Mouse (Mus musculus) megakaryocyte-erythroid progenitor cell, adult 5-6 weeks (primary cell): ENCODE data around the gene Psmc5. TPM values are rescaled to one million over a fixed set of nuclear protein-coding genes. Genes with fewer than 3 reads are reported as not detected.
"Not testable (repeated sequence)": the region's sequence is repeated elsewhere in the genome, so short reads cannot be mapped to it uniquely, and the experiment has no call there.

ENCODE experiments used
- ATAC-seq: replicated peaks from 2 replicates; pipeline ENCODE4 v1.8.0; 2016; ENCODE audit warnings: mild to moderate bottlenecking, inconsistent platforms; ENCODE audit not compliant: severe bottlenecking, poor library complexity, low FRiP score, low TSS enrichment
- total RNA-seq, 2 experiments: library from RNA; stranded (forward) in 1 of 2; stranded (reverse) in 1 of 2; fragments of 200-1000, 215-1000 nt in 1 of 2; fragments of >200 nt in 1 of 2; fragmentation: Nextera tagmentation in 1 of 2; gene quantifications; 2 replicates each; pipeline ENCODE4 v1.2.3; 2014 to 2017

Gene Psmc5
- total RNA-seq (2014; fragmentation: Nextera tagmentation) (126 and 145 TPM in 2 replicates), total RNA-seq (2017) (111 and 128 TPM in 2 replicates)

GRCm38 (mm10) chr11:106255685-106256451, at the start of gene Psmc5, which contains the start of gene Ftsj3:
Gene Psmc5, plus strand, starts transcription at chr11:106256154.
Gene Ftsj3, minus strand, starts transcription at chr11:106256079.
- peak; percentile 92 for ATAC-seq

GRCm38 (mm10) chr11:106212771-106213170, 43.2 kb upstream of the Psmc5 start:
- ATAC-seq = no peak

DNA sequence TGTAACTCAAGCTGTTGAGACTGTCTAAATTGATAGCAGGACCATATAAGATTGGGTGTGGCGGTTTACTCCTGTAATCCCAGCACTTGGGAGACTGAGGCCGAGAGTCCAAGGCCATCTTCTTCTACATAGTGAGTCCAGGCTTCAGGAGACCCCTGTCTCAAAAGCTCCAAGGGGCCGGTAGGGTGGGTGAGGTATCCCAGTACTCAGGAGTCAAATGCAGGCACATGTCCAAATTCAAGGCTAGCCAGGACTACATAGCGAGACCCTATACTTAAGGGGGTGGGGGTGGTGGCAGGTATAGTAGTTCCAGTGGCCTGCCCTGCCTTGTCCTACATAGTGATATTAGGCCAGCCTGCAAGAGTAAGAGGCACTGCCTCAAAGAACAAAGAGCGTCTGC, 41.1 kb upstream of the Psmc5 start:
- no peak for ATAC-seq

DNA sequence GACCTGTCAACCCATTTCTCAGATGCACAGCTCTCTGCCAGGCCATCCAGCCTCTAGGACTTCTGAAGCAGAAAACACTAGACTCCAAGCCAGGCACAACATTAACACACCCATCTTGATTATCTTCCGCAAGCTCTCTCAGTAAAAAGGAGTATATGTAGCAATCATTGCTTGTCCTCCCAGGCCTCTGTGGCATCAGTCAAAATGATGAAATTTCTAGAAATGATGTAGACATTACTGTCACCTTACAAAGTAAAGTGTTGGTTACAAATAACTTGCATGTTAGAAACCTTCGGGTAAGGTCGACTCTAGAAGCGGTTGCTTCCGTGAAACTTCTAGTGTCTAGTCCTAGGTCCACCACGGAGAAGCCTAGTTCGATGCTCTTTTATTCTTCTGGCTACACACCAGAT, 40.5 kb upstream of the Psmc5 start:
- ATAC-seq = no peak

DNA sequence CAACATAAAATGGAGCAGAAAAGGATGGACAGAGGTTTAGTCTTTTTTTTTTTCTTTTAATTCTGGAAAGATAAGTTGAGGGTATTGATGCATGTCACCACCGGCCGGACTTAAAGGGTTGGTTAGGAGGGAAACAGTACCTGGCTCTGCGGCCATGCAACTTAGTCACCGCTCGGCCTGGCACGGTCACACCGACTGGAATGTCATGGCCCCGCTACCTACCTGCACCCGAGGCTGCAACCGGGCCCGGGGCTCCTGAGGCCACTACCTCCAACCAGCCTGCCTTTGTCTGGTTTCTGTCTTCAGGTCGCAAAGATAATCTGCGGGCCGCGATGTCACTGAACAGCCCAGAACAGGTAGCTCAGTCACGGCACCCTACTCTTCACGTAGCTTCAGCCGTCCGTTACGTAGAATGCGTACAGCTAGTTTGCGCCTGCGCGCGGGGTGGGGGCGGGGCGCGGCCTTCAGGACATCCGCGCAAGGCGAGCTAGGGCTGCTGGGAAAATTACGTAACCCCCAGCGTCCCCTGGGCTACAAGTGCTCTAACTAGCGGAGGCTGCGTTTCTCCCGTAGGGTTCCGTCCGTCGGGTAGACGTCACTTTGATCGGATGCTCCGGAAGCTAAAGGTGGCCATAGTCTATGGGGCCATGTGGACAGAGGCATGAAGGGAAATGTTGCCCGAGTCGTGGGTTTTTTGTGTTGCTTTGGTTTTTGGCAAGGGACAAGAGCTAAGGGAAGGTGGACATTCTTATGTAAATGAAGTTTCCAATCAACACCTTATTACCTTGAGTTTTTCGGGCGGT, 39.8 kb upstream of the Psmc5 start, which contains the start of gene Ccdc47:
TSS of gene Ccdc47 (minus strand) at position 418 of the 803 bp plus-strand sequence.
- peak; percentile 90 for ATAC-seq

DNA sequence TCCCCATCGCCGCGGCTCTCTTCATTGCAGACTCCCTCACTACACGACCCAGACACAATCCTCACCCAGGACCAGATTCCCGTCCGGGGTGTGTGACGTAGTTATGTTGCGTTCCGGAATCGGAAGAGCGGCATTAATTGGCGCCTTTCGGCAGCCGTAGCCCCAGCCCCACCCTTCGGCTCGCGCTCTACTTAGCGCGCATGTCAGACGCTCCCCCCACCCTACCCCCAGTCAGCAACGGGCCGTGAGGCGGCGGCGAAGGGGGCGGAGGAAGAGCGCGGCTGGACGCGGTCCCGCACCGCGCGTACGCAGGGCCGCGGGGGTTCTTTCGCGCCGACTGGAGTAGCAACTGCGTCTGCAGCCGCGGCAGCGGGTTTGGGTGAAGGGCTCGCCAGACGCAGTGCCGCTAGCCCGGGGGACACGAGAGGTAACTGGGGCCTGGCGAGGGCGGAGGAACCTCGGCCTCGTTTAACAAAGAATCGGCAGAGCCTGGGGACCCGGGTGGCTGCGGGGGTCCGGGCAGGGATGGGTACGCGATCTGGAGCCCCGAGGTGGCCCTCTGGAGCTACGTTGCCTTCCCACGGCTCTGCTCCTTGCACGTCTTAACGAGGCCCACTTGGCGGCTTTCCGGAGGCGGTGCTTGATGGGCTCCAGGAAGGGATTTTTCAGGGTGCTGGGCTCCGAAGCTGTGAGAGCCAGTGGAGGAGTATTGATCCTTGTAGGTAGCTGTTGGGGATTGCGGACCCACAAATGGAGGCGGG, 39.0 kb upstream of the Psmc5 start, which contains the start of gene Ddx42:
TSS of gene Ddx42 (plus strand) at position 197 of the 761 bp plus-strand sequence.
- ATAC-seq = peak; percentile 82

GRCm38 (mm10) chr11:106220603-106221002, 35.4 kb upstream of the Psmc5 start:
- no peak for ATAC-seq

- not testable (repeated sequence) for ATAC-seq
These were observed 22.0 kb upstream of the Psmc5 start for GRCm38 (mm10) chr11:106233978-106234377.

GRCm38 (mm10) chr11:106246834-106247233, 9.1 kb upstream of the Psmc5 start:
- ATAC-seq = 0 out of 2 replicates have a peak, but pooled peaks have one; percentile 45

- ATAC-seq = no peak
These were observed 6.6 kb upstream of the Psmc5 start for GRCm38 (mm10) chr11:106249326-106249725.

DNA sequence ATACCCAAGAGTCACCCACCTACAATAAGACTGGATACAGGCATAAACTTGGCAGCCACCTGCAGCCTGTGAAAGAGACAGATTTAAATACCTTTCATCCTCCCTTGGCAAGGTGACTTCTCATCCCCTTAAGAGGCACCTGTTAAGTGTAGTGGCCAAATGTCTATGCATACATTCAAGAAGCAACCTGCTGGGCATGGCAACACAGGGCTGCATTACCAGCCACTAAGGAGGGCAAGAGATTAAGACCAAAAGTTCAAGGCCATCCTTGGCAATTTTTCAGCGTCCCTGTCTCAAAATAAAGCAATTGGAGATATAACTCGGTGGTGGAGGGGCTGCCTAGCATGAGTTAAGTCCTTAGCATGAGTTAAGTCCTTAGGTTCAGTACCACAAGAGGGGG, 1.2 kb upstream of the Psmc5 start:
- ATAC-seq = no peak

DNA sequence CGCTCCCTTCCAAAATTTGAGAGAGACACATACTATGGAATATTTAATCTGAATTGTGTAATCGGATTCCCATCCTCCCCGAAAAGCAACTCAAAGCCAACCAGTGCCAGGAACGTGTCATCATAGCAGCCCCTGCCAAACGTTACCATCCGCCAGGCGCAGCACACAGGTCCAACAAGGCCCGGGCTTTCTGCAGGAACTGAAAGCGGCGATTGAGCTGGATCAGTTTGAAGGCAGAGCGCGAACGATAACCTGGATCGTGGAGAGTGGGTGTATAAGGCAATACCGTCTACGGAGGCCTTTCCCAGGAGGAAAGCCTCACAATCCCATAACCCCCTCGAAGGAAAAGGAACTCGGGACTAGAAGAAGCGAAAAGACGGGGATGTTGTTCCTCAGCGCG, 780 bp upstream of the Psmc5 start:
- peak; percentile 19 for ATAC-seq

DNA sequence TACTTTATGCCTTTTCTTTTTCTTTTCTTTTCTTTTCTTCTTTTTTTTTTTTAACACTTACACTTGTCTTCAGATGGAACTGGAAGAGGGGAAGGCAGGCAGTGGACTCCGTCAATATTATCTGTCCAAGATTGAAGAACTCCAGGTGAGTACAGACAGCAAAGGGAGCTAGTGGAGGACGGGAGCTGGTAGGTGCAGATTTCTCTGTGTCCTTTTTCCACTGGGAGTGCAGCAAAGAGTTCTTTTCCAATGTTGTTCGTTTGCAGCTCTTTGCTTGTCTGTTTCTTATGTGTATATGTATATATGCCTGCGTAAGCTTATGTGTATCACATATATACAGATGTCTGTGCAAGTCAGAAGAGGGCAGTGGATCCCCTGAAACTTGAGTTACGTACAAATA, 821 bp downstream of the Psmc5 start:
- ATAC-seq = no peak

DNA sequence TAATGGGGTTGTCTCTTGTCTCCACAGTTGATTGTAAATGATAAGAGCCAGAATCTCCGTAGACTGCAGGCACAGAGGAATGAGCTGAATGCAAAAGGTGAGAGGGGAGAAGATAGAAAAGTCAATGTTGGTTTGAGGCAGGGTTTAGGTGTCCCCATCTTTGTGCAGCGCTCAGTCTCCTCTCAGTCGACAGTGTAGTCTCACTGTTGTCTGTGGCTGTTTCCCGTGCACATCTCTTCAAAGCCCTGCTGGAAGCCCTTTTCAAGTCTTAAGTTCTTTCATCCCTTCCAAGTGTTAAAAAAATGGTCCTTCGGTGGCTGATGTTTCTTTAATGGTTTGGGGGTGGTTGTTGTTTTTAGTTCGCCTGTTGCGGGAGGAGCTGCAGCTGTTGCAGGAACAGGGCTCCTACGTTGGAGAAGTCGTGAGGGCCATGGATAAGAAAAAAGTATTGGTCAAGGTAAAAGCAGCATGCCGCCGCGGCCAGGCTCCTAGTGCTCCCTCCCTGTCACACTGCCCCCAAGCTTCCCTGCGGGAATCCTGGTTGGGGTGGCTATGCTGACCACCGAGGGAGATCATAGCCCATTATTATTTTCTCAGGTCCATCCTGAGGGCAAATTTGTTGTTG, 5.0 kb downstream of the Psmc5 start:
- no peak for ATAC-seq

DNA sequence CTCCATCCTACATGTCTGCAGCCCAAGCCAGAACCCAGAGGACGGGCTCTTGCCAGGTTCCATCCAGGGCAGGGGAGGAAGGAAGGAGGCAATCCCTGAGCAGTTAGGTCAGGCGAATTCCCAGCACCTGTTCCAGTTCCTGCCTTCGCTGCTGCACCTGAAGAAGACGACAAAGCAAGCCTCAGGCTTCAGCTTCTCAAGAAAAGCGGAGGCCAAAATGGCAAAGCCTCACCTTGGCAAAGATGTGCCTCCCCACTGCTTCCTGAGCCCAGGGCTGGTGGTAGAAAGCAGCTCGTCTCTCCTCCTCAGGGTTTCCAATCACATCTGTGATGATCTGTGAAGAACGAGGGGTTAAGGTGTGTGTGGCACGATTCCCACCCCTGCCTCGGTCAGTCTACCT, 8.0 kb downstream of the Psmc5 start:
- no peak for ATAC-seq

GRCm38 (mm10) chr11:106264988-106265387, 9.0 kb downstream of the Psmc5 start:
- no peak for ATAC-seq

DNA sequence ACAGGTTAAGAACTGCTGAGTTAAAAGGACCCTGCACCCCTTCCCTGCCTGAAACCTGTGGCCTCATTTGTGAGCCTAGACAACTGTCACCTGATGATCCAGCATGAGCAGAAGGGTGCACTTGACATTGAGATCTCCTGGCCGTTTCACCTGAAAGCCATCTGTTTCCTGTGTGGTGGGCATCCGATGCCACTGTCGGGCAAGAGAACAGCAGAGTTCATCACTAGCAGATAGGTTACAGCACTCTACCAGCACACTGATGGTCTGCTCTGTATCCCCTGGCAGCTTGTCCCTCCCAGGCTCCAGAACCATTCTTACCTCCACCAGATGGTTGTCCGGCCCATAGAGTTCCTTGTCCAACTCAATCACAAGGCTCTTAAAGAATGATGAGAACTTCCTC, 9.6 kb downstream of the Psmc5 start:
- ATAC-seq = no peak

- no peak for ATAC-seq
These were observed 10.5 kb downstream of the Psmc5 start for GRCm38 (mm10) chr11:106266431-106266830.

DNA sequence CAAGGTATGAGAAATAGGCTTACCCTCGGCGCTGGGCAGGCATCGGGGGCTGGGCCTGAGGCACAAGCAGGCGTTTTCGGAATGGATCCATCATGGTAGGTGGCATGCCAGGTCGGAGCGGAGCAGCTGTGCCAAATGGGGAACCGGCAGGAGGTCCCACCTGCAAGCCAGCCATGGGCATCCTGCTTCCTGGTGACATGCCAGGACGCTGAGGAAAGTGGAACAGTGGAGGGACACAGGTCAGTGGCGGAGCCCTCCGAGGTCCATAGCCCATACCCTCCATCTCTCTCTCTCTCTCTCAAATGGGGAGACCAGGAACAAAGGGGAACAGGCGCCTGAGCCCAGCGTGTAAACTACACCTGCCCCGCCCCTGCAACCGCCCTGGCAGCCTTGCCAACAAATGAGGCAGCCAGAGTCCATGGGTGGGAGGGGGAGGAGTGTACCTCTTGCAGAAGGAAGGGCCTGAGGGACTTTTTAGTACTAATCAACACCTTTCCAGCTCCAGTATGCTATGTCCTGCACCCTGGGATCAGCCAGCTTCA, 11.4 kb downstream of the Psmc5 start:
- ATAC-seq = peak; percentile 73
